Mouse (Mus musculus): ENCODE measurements at regions not wholly inside any gene's neighbourhood (a gene's known extent, or its start where the extent isn't known, plus 50 kb on each side); places are given as distances from the start of the nearest gene placed in this dataset.

- no peak for DNase-seq
Observed at GRCm38 (mm10) chr19:37754024-37754423, 56.4 kb downstream of the Cyp26a1 start.

- no peak for DNase-seq
Observed at GRCm38 (mm10) chr19:37755372-37755771, 57.8 kb downstream of the Cyp26a1 start.

DNA sequence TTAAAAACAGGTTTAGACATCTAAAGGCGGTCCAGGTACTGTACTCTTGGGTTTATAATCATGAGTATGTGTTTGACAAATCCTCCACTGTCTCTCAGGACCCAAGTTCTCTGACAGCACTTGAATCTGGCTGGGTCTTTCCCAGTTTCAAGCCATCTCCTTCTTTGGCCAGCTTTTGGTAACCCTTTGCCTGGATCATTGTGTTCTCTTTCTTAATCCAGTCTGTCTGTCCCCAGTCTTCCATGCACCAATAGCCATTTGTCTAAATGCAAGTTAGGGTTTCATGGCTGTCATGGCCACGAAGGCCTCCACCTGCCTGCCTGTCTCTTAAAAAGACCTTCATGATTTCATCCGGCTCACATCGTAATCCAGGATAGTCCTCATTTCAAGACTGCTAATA lies 71.8 kb downstream of the Cyp26a1 start:
- DNase-seq, result no peak

- no peak for DNase-seq
Observed at GRCm38 (mm10) chr19:37771956-37772355, 74.4 kb downstream of the Cyp26a1 start.

- no peak for DNase-seq
Observed at GRCm38 (mm10) chr19:37774551-37774950, 77.0 kb downstream of the Cyp26a1 start.

- DNase-seq, result no peak
Observed at GRCm38 (mm10) chr19:37774966-37775365, 77.4 kb downstream of the Cyp26a1 start.

DNA sequence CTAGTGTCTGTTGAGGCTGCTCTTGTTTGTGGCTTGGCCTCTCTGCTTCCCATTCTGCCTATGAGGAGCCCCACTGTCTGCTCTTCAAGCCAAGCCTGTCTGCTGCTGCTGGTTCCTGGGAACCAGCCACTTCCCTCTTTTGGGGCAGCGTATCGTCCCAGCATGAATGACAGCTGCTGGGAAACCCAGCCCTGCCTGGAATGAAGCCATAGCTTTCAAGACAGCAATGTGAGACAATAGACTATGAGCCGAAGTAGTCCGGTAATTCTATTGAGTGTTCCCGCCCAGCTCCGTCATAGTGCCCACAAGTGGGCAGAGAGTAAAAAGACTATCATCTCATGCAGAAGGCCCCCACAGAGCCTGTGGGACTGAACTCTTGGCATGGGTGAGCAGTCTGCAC lies 80.4 kb downstream of the Cyp26a1 start:
- DNase-seq, result peak; percentile 22

- DNase-seq, result no peak
Observed at GRCm38 (mm10) chr19:37778568-37778967, 81.0 kb downstream of the Cyp26a1 start.

DNA sequence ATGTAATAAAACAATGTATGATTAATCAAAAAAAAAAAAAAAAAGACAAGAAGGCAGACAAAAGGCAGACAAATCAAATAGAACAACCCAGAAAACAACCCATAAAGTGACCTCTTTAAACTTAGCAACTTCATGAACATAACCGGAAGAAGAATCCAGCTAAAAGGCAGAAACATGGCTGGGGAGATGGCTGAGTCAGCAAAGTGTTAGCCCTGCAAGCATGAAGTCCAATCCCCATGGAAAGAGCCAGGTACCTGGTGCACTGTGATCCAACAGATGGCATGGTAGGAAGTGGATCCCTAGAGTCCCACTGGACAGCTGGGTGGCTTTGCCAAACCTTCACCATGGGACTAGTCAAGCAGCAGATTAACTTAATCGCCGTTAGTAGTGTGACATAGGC lies 90.9 kb downstream of the Cyp26a1 start:
- no peak for DNase-seq

DNA sequence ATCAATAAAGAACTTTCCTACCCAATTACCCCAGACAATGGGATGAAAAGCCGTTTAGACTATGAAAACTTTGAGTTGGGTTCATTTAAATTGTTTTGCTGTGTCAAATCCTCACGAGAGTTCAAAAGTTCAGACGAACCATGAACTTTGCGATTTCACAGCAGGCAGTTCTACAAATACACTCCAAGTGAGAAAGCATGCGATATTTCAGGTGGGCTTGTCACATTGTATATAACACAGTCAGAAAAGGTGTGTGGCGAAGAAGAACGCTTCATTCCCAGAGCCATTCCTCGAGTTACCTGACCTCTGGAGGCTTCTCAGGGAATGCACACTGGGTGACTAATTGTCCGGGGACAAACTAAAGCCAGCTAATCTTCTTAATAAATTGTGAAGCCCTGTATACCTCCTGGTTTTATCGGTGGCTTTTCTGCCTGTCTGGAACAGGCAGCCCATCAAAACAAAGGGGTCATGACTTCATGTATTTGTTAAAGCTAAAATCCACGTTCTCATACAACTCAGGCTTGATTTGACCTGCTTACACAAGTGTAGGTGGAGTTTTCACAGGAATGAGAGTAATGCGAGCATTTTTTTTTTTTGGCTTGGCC lies 92.1 kb downstream of the Cyp26a1 start:
- DNase-seq, result no peak

GRCm38 (mm10) chr19:37790281-37791073 lies 92.9 kb downstream of the Cyp26a1 start:
- DNase-seq, result no peak

- no peak for DNase-seq
Observed at GRCm38 (mm10) chr19:37793176-37793575, 95.6 kb downstream of the Cyp26a1 start.

DNA sequence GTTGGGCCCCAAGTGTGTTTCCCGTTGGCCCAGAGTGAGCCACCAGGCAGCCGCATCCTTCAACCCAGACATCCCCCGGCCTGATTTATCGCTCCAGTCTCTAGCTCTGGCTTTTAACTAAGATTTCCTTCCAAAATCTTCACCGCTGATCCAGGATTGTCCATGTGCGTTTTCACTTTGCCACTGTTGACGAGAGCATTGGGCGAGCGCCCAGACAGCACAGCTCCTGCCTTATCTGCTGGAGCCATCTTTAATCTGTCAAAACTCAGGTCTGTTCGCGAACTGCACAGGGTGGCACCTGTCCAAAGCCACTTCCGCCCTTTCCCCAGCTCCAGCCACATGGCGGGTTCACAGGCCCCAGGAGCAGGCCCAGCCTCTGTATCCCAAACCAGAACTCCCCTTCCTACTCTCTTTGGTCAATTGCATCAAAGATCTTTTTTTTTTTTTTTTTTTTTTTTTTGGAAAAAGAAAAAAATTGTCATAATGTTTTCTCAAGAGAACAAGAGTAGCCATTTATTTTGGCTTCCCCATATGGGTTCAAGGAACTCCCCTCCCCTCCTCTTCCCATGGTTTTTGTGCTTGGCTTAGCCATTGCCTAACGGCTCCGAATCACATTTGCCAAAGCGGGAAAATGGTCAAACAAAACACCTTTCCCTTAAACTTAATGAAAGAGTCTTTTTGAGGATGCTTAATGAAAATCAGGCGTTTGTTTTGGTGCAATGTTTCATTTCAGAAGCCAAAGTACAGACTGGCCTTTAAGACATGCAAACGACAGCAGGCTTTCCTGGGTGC lies 98.2 kb downstream of the Cyp26a1 start:
- peak; percentile 17 for DNase-seq

- DNase-seq, result no peak
Observed at GRCm38 (mm10) chr19:37800161-37800660, 102.6 kb downstream of the Cyp26a1 start.

DNA sequence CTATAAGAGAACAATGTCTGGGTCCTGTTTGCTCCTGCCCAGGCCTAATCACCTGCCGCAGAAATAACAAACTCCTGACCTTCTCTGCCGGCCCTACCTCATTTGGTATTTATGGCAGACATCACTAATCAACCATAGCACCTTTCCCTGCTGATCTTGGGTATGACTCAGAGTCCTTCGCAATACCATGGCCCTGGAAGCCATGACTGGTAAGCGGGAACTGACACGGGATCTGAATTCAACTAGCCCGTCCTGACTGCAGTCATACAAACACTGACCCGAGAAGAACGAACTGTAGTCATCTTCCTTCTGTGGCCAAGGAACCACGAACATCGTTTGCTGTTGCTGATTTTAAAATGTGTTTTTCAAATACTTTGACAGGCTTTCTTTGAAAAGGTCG lies 112.1 kb downstream of the Cyp26a1 start:
- DNase-seq, result no peak

GRCm38 (mm10) chr19:37814089-37815073 lies 116.8 kb downstream of the Cyp26a1 start:
- peak; percentile 70 for DNase-seq

DNA sequence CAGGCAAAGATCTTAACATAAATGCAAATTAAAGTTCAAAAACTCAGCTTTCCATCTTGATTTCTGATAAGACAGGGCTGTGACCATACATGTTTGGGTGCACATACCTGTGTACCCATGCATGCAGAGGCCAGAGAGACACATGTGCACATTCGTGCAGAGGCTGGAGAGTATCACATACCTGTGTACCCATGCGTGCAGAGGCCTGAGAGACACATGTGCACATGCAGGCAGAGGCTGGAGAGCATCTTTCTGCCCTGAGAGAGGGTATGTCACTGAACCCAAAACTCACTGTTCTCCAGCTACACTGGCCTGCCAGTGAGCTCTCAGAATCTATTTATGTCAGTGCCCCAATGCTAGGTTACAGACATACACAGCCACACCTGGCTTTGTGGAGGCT lies 118.0 kb downstream of the Cyp26a1 start:
- no peak for DNase-seq

DNA sequence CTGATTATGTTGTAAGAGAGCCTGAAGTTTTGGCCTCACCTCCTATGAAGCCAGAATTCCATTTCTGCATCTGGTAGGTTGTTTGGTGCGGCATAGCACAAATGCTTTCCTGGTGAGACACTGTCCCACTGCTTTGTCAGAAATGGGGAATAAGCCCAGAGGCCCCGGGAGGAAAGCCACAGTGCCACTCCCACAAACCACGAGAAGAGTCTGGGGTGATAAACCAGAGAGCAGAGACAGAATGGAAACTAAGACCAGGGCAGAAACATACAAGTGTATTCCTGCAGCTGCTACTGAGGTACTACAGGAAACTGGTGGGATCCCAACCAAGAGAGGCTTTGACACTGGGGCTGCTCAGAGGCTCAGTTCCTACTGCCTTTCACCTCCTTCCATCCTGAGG lies 123.6 kb downstream of the Cyp26a1 start:
- no peak for DNase-seq

DNA sequence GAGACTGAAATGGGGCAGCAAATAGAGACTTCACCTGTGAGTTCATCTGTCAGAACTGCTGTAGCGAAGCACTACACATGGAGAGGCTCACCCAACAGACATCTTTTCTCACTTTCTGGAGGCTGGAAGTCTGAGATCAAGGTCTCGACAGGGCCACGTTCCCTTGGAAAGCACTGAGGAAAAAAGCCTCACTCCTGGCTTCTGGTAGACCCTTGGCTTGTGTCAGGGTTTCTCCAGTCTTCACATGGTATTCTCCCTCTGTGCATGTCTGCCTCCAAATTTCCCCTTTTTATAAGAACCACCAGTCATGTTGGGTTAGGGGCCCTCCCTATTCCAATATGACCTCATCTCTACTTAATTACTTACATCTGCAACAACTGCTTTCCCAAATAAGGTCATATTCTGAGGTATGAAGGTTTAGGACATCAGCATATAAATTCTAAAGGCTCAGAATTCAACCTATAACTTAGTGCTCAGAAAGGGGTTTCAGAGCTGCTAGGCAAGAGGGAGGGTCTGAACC lies 124.1 kb downstream of the Cyp26a1 start:
- no peak for DNase-seq

GRCm38 (mm10) chr19:37824155-37824554 lies 126.6 kb downstream of the Cyp26a1 start:
- DNase-seq, result no peak

DNA sequence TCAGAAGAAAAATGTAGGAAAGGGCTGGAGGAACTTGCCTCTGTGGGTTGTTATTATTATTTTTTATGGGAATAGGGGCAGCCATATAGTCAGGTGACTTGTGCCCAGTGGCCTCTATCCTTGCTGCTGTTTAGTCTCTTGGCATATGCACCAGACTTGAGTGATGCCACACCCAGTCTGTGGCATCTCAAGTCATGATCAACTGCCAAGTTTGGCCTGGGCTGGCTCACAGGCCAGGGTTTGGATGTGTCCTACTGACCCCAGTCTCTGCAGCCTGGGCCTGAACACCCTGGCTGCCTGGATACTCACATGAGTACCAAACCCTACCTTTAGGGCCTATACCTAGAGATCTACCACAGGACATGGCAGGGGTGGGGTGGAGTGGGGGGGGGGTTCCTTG lies 133.8 kb downstream of the Cyp26a1 start:
- no peak for DNase-seq

DNA sequence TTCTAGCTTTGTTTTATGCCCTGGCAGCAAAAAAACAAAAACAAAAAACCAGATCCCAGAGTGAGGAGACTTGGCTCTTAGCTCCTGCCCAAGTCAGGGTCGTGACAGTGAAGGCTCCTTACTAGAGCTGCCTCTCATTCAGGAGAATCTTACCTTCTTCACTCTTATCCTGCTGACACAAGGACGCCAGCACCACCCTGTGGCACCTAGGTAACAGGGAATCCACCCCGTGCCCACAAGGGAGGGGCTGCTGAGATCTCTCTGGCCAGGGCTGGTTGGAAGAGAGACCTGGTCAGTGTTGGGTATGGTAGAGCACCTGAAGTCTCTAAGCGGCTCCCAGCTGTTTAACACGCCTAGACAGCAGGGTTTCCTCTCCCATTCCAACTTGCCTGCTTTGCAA lies 139.3 kb downstream of the Cyp26a1 start:
- no peak for DNase-seq
